Mouse (Mus musculus): ENCODE measurements at regions not wholly inside any gene's neighbourhood (a gene's known extent, or its start where the extent isn't known, plus 50 kb on each side); places are given as distances from the start of the nearest gene placed in this dataset.

GRCm38 (mm10) chr17:68119055-68119698 is 115.3 kb upstream of the Arhgap28 start:
- TF ChIP-seq CTCF (IDR thresholded peaks at IDR 0.05; ENCODE audit: extremely low read depth, insufficient read depth, insufficient read length, insufficient replicate concordance): no peak
- no peak for TF ChIP-seq POLR2A (IDR thresholded peaks at IDR 0.05; ENCODE audit: low read depth, low read length)
